Mouse (Mus musculus) MEL-GATA-1-ER (cell line): ENCODE measurements at regions not wholly inside any gene's neighbourhood (a gene's known extent, or its start where the extent isn't known, plus 50 kb on each side); places are given as distances from the start of the nearest gene placed in this dataset.
A peak's percentile ranks its signal among the peaks of the same experiment; 100 is the strongest.

ENCODE experiments used
- DNase-seq: peaks from one replicate; pipeline ENCODE4 v3.0.0-alpha.2; 2012; ENCODE audit warnings: low read depth; ENCODE audit errors: extremely low read depth

- DNase-seq, result no peak
Observed at GRCm38 (mm10) chr1:98586470-98586869, 165.5 kb downstream of the Slco6d1 start.

DNA sequence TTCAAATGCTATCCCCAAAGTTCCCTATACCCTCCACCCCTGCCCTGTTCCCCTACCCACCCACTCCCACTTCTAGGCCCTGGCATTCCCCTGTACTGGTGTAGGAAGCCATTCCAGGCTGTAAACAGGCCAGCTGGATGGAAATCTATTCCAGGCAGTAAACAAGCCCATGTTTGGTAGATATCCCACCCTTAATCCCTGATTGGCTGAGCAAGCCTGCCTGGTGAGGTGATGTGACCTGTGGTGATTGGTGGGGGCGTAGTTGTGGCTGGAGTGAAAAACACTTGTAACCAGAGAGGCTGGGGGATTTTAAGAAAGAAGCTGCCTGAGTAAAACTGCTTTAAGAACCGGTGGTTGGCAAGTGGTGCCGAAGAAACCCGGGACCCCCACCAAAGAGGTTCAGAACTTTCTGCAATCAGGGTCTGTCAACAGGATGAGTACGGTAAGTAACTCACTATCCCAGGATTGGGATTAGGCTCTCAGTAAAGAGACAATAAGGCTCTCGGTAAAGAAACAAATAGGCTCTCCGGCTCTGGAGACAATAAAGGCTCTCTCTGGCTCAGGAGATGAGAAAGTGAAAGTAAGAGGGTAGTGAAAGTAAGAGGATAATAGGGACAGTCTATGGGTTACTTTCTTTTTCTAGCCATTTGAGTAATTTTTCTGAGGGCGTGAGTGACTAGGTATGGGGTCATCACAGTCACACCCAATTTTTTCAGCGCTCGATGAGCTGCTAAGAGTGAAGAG is 168.5 kb downstream of the Slco6d1 start:
- DNase-seq, result peak; percentile 12

- peak; percentile 7 for DNase-seq
Observed at GRCm38 (mm10) chr1:98591001-98591400, 170.1 kb downstream of the Slco6d1 start.
